Mouse (Mus musculus) myocyte (in vitro differentiated cells): ENCODE data around the gene Drap1.

Experiments
- MAX ChIP-seq: IDR thresholded peaks from one replicate; pipeline ENCODE4 v1.6.1; 2011; ENCODE audit warnings: low read depth, mild to moderate bottlenecking, control low read depth
- MYOD1 ChIP-seq, 3 experiments: IDR thresholded peaks; one replicate each; pipeline ENCODE4 v1.6.1; 2011; ENCODE audit warnings: control low read depth in 2 of 3, low read depth in 2 of 3, mild to moderate bottlenecking in 2 of 3, moderate library complexity in 1 of 3; ENCODE audit not compliant: insufficient read length in 2 of 3, control insufficient read depth in 1 of 3
- POLR2A ChIP-seq: IDR thresholded peaks from one replicate; pipeline ENCODE4 v1.6.1; 2011; ENCODE audit warnings: low read depth, mild to moderate bottlenecking, control low read depth, moderate library complexity; ENCODE audit not compliant: insufficient read length
- TCF12 ChIP-seq: IDR thresholded peaks from one replicate; pipeline ENCODE4 v1.6.1; 2011; ENCODE audit warnings: mild to moderate bottlenecking, control low read depth; ENCODE audit not compliant: poor library complexity, insufficient read depth, severe bottlenecking
- USF1 ChIP-seq: IDR thresholded peaks from one replicate; pipeline ENCODE4 v1.6.1; 2011; ENCODE audit warnings: low read depth, mild to moderate bottlenecking, control low read depth, moderate library complexity

- TF ChIP-seq MAX (no peak), MYOD1 (IDR thresholded peaks at IDR 0.05; ENCODE audit: control insufficient read depth in 1 of 3, insufficient read length in 2 of 3, low read depth in 2 of 3) (no peak), POLR2A (no peak), USF1 (no peak), TCF12 (no peak)
Observed at GRCm38 (mm10) chr19:5459019-5459418, 34.2 kb upstream of the Drap1 start.
